Mouse (Mus musculus) kidney, adult 9 months (tissue): ENCODE measurements at regions not wholly inside any gene's neighbourhood (a gene's known extent, or its start where the extent isn't known, plus 50 kb on each side); places are given as distances from the start of the nearest gene placed in this dataset.

Source experiments
- DNase-seq: peaks from one replicate; pipeline ENCODE4 v3.0.0; 2022

DNA sequence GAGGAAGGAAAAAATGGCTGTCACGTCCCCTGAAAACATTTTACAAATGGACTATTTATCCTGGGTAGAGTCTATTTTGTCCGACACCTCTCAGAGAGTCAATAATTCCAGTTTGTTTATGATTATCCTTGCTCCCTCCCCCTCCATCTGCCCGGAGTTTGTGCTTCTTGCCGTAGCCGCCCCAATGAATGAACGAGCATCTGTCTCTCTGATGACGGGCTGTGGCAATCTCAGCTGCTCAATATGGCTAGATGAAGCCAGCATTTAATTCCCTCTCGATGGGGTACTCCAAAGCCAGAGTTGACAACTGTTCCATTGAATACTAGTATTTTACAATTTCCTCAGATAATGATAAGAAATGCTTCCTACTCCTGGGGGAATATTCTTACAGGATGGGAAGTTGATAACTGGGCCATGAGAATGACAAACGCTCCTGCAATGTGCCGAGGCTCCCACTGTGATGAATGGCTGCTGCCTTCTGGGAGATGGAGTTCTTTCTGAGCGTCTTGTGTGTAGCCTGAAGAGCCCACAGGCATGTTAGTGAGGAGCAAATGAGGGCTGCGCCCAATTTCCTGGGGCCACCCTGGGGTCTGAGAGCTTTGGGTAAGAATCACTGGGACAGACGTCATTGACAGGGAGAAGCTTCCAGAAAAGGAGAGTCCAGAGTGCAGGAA is 128.6 kb upstream of the Fstl4 start:
- no peak for DNase-seq

- DNase-seq: no peak
Observed at GRCm38 (mm10) chr11:52638939-52639338, 125.5 kb upstream of the Fstl4 start.

GRCm38 (mm10) chr11:52641725-52642338 is 122.6 kb upstream of the Fstl4 start:
- no peak for DNase-seq

DNA sequence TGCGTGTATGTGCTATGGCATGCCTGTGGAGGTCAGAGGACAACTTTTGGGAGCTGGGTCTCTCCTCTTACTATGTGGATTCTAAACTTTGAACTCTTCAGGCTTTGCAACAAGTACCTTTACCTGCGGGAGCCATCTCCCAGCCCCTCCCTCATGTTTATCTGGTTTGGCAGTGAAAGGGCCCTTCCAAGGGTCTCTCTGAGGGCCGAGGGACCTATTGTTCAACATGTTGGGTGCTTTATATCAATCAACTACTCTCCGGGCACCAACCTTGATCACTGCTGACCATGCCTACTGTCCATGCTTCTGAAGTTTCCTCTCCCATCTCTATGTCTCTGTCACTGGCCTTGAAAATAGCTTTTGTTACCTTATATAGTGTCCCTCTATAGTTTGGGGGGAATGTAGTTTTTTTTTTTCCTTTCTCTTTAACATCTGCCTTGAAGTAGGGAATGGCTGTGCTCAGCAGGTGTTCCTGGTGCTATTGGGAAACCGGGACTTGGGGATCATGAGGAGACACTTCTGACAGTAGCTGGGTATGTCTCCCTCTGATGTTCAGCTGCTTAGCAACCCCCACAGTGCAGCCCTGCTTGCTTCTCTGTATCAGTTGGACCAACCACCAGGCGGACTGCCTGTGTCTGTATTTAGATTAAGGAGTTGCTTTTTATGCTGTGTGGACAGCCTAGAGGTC is 120.2 kb upstream of the Fstl4 start:
- DNase-seq: no peak

- DNase-seq: no peak
Observed at GRCm38 (mm10) chr11:52648176-52648839, 116.1 kb upstream of the Fstl4 start.

- no peak for DNase-seq
Observed at GRCm38 (mm10) chr11:52648849-52649400, 115.5 kb upstream of the Fstl4 start.

DNA sequence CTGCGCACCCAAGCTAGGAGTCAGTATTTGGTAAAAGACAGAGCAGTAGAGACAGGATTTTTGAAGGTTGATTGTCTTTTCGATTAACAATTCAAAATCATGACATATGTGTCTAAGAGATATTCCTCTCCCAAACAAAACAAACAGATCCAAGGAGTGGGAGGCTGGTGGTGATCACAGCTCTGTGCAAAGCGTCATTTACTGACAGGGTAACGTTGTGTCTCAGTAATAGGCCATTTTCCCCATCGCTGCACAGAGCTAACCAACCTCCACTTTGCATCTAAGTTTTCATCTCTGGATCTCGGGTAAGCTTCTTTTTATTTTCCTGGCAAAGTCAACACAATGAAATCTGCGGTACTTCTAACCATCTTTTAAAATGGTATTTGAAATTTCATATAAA is 109.8 kb upstream of the Fstl4 start:
- DNase-seq: no peak

GRCm38 (mm10) chr11:52655720-52656474 is 108.5 kb upstream of the Fstl4 start:
- DNase-seq: no peak

DNA sequence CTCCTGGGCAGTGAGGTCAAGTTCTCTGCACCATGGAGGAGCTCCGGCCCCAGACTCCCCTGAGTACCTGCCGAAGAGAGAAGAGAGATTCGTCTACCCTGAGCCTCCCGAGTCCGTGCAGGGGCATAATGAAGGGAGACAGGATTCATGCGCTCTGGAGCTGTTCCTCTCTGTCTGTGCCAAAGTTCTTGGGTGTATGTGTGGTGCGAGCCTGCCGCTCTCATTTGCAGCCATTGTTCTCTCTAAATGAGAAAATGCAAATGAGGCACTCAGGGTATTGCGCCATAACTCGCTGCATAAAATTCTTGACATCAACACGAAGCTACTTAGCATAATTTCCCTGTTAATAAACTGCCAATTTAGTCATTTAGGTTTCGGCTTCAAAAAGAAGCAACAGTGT is 103.2 kb upstream of the Fstl4 start:
- DNase-seq: no peak

GRCm38 (mm10) chr11:52661894-52662593 is 102.4 kb upstream of the Fstl4 start:
- no peak for DNase-seq

- no peak for DNase-seq
Observed at GRCm38 (mm10) chr11:52665343-52665742, 99.1 kb upstream of the Fstl4 start.

DNA sequence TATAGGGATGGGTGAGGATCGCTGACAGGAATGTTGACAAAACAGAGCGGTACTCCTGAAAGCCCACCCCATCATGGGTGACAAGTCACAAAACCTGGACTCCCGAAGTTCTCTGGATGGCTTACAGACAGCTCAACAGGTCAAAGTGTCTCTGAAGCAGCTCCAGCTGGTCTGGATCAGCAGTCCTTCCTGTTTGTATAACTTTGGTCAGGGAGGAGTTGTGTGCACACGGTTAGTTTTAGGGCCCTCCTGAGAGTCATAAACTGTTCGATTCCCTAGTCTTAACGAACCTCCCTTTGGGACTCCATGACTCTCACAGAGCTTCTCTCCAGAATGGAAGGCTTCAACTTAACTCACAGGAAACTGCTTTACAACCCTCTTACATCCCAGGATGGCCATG is 89.4 kb upstream of the Fstl4 start:
- no peak for DNase-seq

DNA sequence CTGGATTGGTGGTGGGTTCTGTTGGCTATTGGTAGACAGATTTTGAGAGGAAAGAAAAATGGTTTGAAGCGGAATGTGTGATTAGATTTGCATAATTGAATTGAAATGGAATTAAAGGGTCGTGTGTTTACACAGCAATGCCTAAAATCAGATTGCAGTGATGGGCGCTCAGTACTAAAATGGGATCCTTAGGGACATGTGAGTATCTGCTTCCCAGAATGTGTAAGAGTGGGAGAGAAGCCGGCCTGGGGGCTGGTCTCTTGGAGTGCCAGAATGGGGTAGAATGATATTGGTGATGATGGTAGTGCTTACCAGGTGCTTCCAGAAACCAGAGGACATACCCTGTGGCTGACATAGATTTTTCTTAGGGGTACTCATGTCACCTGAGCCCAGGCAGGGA is 86.2 kb upstream of the Fstl4 start:
- no peak for DNase-seq

DNA sequence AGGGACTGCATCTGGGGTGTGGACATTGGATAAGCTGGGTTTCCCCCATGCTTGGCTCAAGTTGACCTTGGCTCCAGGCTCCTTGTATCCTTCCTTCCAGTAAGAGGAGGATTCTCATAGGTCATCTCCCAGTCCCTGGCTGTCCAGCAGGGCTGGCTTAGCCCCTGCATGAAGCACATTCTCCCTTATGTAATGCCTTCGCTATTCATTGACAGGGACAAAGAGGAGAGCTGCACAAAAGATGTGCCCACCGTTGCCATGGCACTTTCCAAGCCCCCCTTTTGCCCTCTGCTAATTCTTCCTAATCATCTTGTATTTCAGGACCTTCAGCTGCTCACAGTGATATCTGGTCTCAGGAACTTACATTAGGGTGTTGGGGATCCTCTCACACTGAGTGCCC is 79.0 kb upstream of the Fstl4 start:
- DNase-seq: no peak

DNA sequence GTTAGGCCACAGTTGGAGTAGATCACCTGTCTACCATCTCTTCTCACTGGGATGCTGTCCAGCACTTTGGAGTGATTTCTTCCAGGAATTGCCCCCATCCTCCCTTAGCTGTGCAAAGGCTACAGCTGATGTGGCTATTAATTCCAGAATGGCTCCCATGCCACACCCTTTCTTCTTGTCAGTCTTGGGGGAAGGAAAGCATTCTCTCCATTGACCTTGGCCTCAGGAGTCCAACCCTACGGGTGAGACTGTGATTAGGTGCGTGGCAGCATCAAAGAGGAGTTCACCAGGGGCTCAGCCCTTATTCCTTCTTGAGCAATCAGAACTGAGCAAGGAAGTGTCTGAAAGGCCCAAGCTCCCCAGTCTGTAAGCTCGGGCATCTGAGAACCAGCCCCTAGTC is 71.7 kb upstream of the Fstl4 start:
- DNase-seq: no peak

- DNase-seq: no peak
Observed at GRCm38 (mm10) chr11:52701682-52702081, 62.8 kb upstream of the Fstl4 start.

DNA sequence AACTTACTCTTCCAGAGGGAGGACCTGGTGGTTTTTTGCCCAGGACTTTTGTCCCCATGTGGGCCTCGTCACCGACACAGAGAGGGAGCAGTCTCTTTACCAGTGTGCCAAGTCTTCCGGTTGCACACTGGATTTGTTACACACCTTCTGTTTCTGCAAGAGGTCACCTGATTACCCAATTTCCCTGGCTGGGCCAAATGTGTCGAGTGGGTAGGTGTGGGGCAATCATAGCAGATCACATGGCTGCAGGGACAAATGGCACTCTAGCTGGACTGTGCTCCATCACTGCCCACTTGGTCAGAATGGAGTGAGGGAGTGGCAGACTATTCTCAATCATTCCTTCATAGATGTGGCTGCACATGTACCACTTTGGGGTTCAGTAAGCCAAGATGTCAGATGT is 61.0 kb upstream of the Fstl4 start:
- DNase-seq: no peak
